Mouse (Mus musculus) heart, embryonic 13.5 days (tissue): Measurements from ENCODE around the gene 4931428F04Rik. TPM values are rescaled to one million over a fixed set of nuclear protein-coding genes. Genes with fewer than 3 reads are reported as not detected.

Experiments used
- ATAC-seq: fragments of 200-750 bp; cut with Nextera tagmentation; 2 replicates; pipeline ENCODE4 v1.8.0; 2017; ENCODE audit warnings: moderate TSS enrichment; ENCODE audit not compliant: insufficient number of reproducible peaks, low FRiP score, low TSS enrichment; ENCODE audit errors: extremely low read depth
- H3K27ac ChIP-seq: fragments of 300-500 bp; sonication (generic); replicated peaks from 2 replicates; pipeline ENCODE4 v1.5.1; 2015; ENCODE audit warnings: moderate library complexity, mild to moderate bottlenecking, inconsistent platforms
- H3K27me3 ChIP-seq: fragments of 300-500 bp; sonication (generic); replicated peaks from 2 replicates; pipeline ENCODE4 v1.6.1; 2015; ENCODE audit warnings: mild to moderate bottlenecking, inconsistent platforms
- H3K36me3 ChIP-seq: fragments of 300-500 bp; sonication (generic); 2 replicates; pipeline ENCODE4 v1.6.1; 2015; ENCODE audit warnings: mild to moderate bottlenecking, inconsistent platforms
- H3K4me1 ChIP-seq: fragments of 300-500 bp; sonication (generic); 2 replicates; pipeline ENCODE4 v1.6.1; 2015; ENCODE audit warnings: inconsistent platforms
- H3K4me2 ChIP-seq: fragments of 300-500 bp; sonication (generic); 2 replicates; pipeline ENCODE4 v1.6.1; 2015; ENCODE audit warnings: inconsistent platforms, mild to moderate bottlenecking, moderate library complexity
- H3K4me3 ChIP-seq: fragments of 300-500 bp; sonication (generic); 2 replicates; pipeline ENCODE4 v1.5.1; 2015; ENCODE audit warnings: moderate library complexity, mild to moderate bottlenecking, inconsistent platforms
- H3K9ac ChIP-seq: fragments of 300-500 bp; sonication (generic); 2 replicates; pipeline ENCODE4 v1.6.1; 2015; ENCODE audit warnings: inconsistent platforms, mild to moderate bottlenecking, moderate library complexity
- H3K9me3 ChIP-seq: fragments of 300-500 bp; sonication (generic); 2 replicates; pipeline ENCODE4 v1.6.1; 2016; ENCODE audit warnings: inconsistent platforms
- WGBS: fragments of 180-500 bp; shearing (Covaris S2); methylation state at CpG from one replicate; pipeline ENCODE4 v1.1.7; 2015; ENCODE audit warnings: mixed read lengths; 5-methylcytosine and 5-hydroxymethylcytosine counted together
- polyA plus RNA-seq: library from polyadenylated mRNA; unstranded; fragments of >200 nt; fragmentation: Nextera tagmentation; extraction: Ambion mirVana; gene quantifications from 2 replicates; pipeline ENCODE4 v1.2.1, GENCODE M21; 2015

Gene 4931428F04Rik
- polyA plus RNA-seq, 1 experiment from 2014 or later, result 6.5 TPM

- Histone ChIP-seq H3K4me3 (no peak overlapping the region), H3K4me2 (no peak overlapping the region), H3K36me3 (peaks cover 84% of the 10 kb centered on the region), H3K4me1 (peaks cover 34% of the 10 kb centered on the region), H3K27ac (no peak overlapping the region), H3K9me3 (no peaks in the 10 kb centered on the region), H3K9ac (no peak overlapping the region), H3K27me3 (no peaks in the 10 kb centered on the region)
- no peak for ATAC-seq
- WGBS, result 78% methylated on average over 11 of the region's 11 CpGs
Measured at GRCm38 (mm10) chr8:105318662-105319190, 29.1 kb upstream of the 4931428F04Rik start.

DNA sequence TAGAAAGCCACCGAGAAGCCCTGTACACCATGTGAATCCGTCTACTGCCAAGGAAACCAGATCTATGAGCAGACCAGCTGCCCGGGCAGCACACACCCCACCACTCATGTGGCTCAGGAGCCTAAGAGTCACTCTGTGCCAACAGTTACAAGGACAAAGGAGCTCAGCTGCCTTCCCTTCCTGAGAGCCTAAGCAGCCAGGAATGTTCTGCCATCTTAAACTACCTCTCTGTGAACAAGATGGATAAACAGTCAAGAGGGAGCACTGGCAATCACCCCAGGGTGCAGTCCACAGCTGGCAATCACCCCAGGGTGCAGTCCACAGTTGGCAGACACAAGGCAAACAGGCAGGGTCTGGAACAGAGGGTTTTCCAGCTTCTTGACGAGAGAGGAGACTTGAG lies 28.3 kb upstream of the 4931428F04Rik start:
- no peak overlapping the region for H3K4me3 ChIP-seq
- no peak overlapping the region for H3K4me2 ChIP-seq
- H3K4me1 ChIP-seq, result peaks cover 42% of the 10 kb centered on the region
- WGBS, result 84% methylated on average over 4 of the region's 4 CpGs
- ATAC-seq, result no peak
- H3K27me3 ChIP-seq, result no peaks in the 10 kb centered on the region
- peaks cover 86% of the 10 kb centered on the region for H3K36me3 ChIP-seq
- no peaks in the 10 kb centered on the region for H3K9me3 ChIP-seq
- H3K27ac ChIP-seq, result no peak overlapping the region
- no peak overlapping the region for H3K9ac ChIP-seq

GRCm38 (mm10) chr8:105315073-105315769 lies 25.6 kb upstream of the 4931428F04Rik start:
- Histone ChIP-seq H3K4me3 (no peak overlapping the region), H3K4me2 (no peak overlapping the region), H3K9me3 (no peaks in the 10 kb centered on the region), H3K27me3 (no peaks in the 10 kb centered on the region), H3K9ac (peak overlapping the region; percentile 29), H3K36me3 (peaks cover 95% of the 10 kb centered on the region), H3K27ac (0 out of 2 replicates have a peak overlapping the region, but pooled peaks have one; percentile 20), H3K4me1 (peaks cover 45% of the 10 kb centered on the region)
- no peak for ATAC-seq
- WGBS, result 77% methylated on average over 18 of the region's 18 CpGs

- Histone ChIP-seq H3K9ac (no peak overlapping the region), H3K9me3 (no peaks in the 10 kb centered on the region), H3K4me2 (no peak overlapping the region), H3K27me3 (no peaks in the 10 kb centered on the region), H3K4me1 (peaks cover 45% of the 10 kb centered on the region), H3K36me3 (peaks cover 95% of the 10 kb centered on the region), H3K27ac (0 out of 2 replicates have a peak overlapping the region, but pooled peaks have one; percentile 24), H3K4me3 (no peak overlapping the region)
- no peak for ATAC-seq
- WGBS, result 61% methylated on average over 9 of the region's 9 CpGs
Measured at GRCm38 (mm10) chr8:105313622-105314402, 24.1 kb upstream of the 4931428F04Rik start.

GRCm38 (mm10) chr8:105312891-105313481 lies 23.3 kb upstream of the 4931428F04Rik start:
- WGBS, result 75% methylated on average over 8 of the region's 8 CpGs
- no peaks in the 10 kb centered on the region for H3K9me3 ChIP-seq
- no peak for ATAC-seq
- no peaks in the 10 kb centered on the region for H3K27me3 ChIP-seq
- H3K36me3 ChIP-seq, result peaks cover 95% of the 10 kb centered on the region
- no peak overlapping the region for H3K4me3 ChIP-seq
- 0 out of 2 replicates have a peak overlapping the region, but pooled peaks have one; percentile 24 for H3K27ac ChIP-seq
- H3K4me1 ChIP-seq, result peaks cover 39% of the 10 kb centered on the region
- no peak overlapping the region for H3K9ac ChIP-seq
- H3K4me2 ChIP-seq, result no peak overlapping the region

GRCm38 (mm10) chr8:105311718-105312117 lies 22.1 kb upstream of the 4931428F04Rik start:
- Histone ChIP-seq H3K4me3 (no peak overlapping the region), H3K4me1 (peaks cover 40% of the 10 kb centered on the region), H3K27ac (no peak overlapping the region), H3K4me2 (no peak overlapping the region), H3K36me3 (peaks cover 95% of the 10 kb centered on the region), H3K9ac (no peak overlapping the region), H3K9me3 (no peaks in the 10 kb centered on the region), H3K27me3 (no peaks in the 10 kb centered on the region)
- no peak for ATAC-seq
- 71% methylated on average over 1 of the region's 1 CpGs for WGBS

GRCm38 (mm10) chr8:105310118-105310517 lies 20.5 kb upstream of the 4931428F04Rik start:
- Histone ChIP-seq H3K9ac (no peak overlapping the region), H3K27me3 (no peaks in the 10 kb centered on the region), H3K4me2 (no peak overlapping the region), H3K4me1 (peaks cover 44% of the 10 kb centered on the region), H3K9me3 (no peaks in the 10 kb centered on the region), H3K36me3 (peaks cover 83% of the 10 kb centered on the region), H3K4me3 (no peak overlapping the region), H3K27ac (no peak overlapping the region)
- 78% methylated on average over 8 of the region's 8 CpGs for WGBS
- ATAC-seq, result no peak

GRCm38 (mm10) chr8:105309142-105309847 lies 19.6 kb upstream of the 4931428F04Rik start:
- Histone ChIP-seq H3K4me2 (no peak overlapping the region), H3K9ac (no peak overlapping the region), H3K4me1 (peaks cover 44% of the 10 kb centered on the region), H3K27ac (no peak overlapping the region), H3K4me3 (no peak overlapping the region), H3K36me3 (peaks cover 80% of the 10 kb centered on the region), H3K9me3 (no peaks in the 10 kb centered on the region), H3K27me3 (no peaks in the 10 kb centered on the region)
- WGBS, result 75% methylated on average over 15 of the region's 15 CpGs
- ATAC-seq, result no peak

GRCm38 (mm10) chr8:105308428-105308827 lies 18.8 kb upstream of the 4931428F04Rik start:
- no peak overlapping the region for H3K9ac ChIP-seq
- no peak overlapping the region for H3K4me2 ChIP-seq
- ATAC-seq, result no peak
- H3K4me3 ChIP-seq, result no peak overlapping the region
- 91% methylated on average over 10 of the region's 10 CpGs for WGBS
- H3K9me3 ChIP-seq, result no peaks in the 10 kb centered on the region
- peaks cover 82% of the 10 kb centered on the region for H3K36me3 ChIP-seq
- H3K27ac ChIP-seq, result no peak overlapping the region
- no peaks in the 10 kb centered on the region for H3K27me3 ChIP-seq
- peaks cover 44% of the 10 kb centered on the region for H3K4me1 ChIP-seq

- Histone ChIP-seq H3K4me2 (no peak overlapping the region), H3K27ac (no peak overlapping the region), H3K9ac (no peak overlapping the region), H3K4me1 (peaks cover 42% of the 10 kb centered on the region), H3K4me3 (no peak overlapping the region), H3K27me3 (no peaks in the 10 kb centered on the region), H3K9me3 (no peaks in the 10 kb centered on the region), H3K36me3 (peaks cover 82% of the 10 kb centered on the region)
- 94% methylated on average over 13 of the region's 13 CpGs for WGBS
- ATAC-seq, result no peak
Measured at GRCm38 (mm10) chr8:105307670-105308069, 18.0 kb upstream of the 4931428F04Rik start.
